Mouse (Mus musculus): ENCODE data around the gene Ifnk.

The Ifnk gene

DNA sequence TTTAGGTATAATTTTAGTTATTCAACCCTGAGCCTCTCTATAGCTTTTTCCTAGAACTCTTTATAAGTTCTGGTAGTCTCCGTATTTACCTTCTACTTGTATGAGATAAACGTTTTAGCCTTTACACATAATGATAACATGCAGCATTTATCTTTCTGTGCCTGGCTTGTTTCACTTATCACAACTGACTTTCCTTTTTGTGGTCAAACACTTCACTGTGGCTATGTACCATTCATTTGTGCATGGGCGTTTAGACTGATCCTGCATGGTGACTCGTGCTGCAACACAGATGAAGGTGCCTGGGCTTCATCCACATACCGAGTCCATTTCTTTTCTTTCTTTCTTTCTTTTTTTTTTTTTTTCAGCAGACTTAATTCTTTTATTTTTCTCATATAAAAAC lies 49.8 kb downstream of the Ifnk start:
- no peak for DNase-seq
